Mouse (Mus musculus) liver, embryonic 11.5 days (tissue): ENCODE data around the gene Ube2g2. TPM values are rescaled to one million over a fixed set of nuclear protein-coding genes. Genes with fewer than 3 reads are reported as not detected.

ENCODE experiments used
- ATAC-seq: fragments of 200-750 bp; cut with Nextera tagmentation; replicated peaks from 2 replicates; pipeline ENCODE4 v1.8.0; 2017; ENCODE audit warnings: moderate number of reproducible peaks, mild to moderate bottlenecking, moderate TSS enrichment, moderate library complexity; ENCODE audit not compliant: low FRiP score
- DNase-seq: peaks from one replicate; pipeline ENCODE4 v3.0.0-alpha.2; 2017; ENCODE audit warnings: low spot score
- H3K27ac ChIP-seq: fragments of 300-500 bp; sonication (generic); 2 replicates; pipeline ENCODE4 v1.5.1; 2014; ENCODE audit warnings: mild to moderate bottlenecking, low read depth, low read length, control low read depth
- H3K27me3 ChIP-seq: fragments of 300-500 bp; sonication (generic); replicated peaks from 2 replicates; pipeline ENCODE4 v1.6.1; 2014; ENCODE audit warnings: low read length, mixed read lengths; ENCODE audit not compliant: control insufficient read depth, insufficient read depth
- H3K36me3 ChIP-seq: fragments of 300-500 bp; sonication (generic); 2 replicates; pipeline ENCODE4 v1.6.1; 2014; ENCODE audit warnings: mild to moderate bottlenecking, low read length, moderate library complexity, mixed read lengths; ENCODE audit not compliant: control insufficient read depth, insufficient read depth
- H3K4me1 ChIP-seq: fragments of 300-500 bp; sonication (generic); replicated peaks from 2 replicates; pipeline ENCODE4 v1.6.1; 2014; ENCODE audit warnings: low read length, mixed read lengths; ENCODE audit not compliant: control insufficient read depth, insufficient read depth
- H3K4me2 ChIP-seq: fragments of 300-500 bp; sonication (generic); 2 replicates; pipeline ENCODE4 v1.6.1; 2014; ENCODE audit warnings: mild to moderate bottlenecking, control low read depth, moderate library complexity
- H3K4me3 ChIP-seq: fragments of 300-500 bp; sonication (generic); 2 replicates; pipeline ENCODE4 v1.5.1; 2014; ENCODE audit warnings: low read depth, low read length, control low read depth
- H3K9ac ChIP-seq: fragments of 300-500 bp; sonication (generic); 2 replicates; pipeline ENCODE4 v1.6.1; 2014; ENCODE audit warnings: low read depth, low read length, control low read depth
- H3K9me3 ChIP-seq: fragments of 300-500 bp; sonication (generic); 2 replicates; pipeline ENCODE4 v1.6.1; 2016; ENCODE audit warnings: low read length, inconsistent platforms, mixed read lengths; ENCODE audit not compliant: control insufficient read depth
- WGBS: fragments of 180-500 bp; shearing (Covaris S2); extraction: QIAGEN DNeasy Blood & Tissue Kit; methylation state at CpG from one replicate; pipeline ENCODE4 v1.1.7; 2014; 5-methylcytosine and 5-hydroxymethylcytosine counted together
- polyA plus RNA-seq: library from polyadenylated mRNA; unstranded; fragments of >200 nt; fragmentation: Nextera tagmentation; extraction: Ambion mirVana; gene quantifications from 2 replicates; pipeline ENCODE4 v1.2.1, GENCODE M21; 2014

Gene Ube2g2
- polyA plus RNA-seq, 1 experiment from 2014 or later = 67.9 TPM

DNA sequence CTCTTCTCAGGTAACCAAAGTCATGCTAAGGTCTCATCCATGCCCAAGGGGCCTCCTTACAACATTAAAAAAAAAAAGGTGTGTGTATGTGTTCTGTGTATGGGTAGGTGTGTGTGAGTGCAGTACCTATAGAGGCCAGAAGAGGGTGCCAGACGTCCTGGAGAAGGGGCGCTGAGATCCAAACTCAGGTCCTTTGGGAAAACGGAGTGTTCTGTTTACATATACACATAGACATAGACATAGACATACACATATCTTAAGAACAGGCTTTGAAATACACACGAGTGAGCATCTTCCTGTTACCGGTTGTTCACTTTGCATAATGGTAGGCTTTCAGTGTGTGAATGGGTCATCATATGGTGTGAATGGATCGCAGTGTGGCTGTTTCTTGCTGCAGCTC is 18.0 kb upstream of the Ube2g2 start:
- H3K27me3 ChIP-seq = no peaks in the 10 kb centered on the region
- H3K36me3 ChIP-seq = peaks cover 6% of the 10 kb centered on the region; the same call in 1 of the 2 replicates
- WGBS = 89% methylated on average over 6 of the region's 6 CpGs
- DNase-seq (no peak), ATAC-seq (no peak)
- no peak overlapping the region for H3K4me3 ChIP-seq
- no peaks in the 10 kb centered on the region for H3K9me3 ChIP-seq
- H3K27ac ChIP-seq = no peak overlapping the region
- H3K4me2 ChIP-seq = no peak overlapping the region
- H3K4me1 ChIP-seq = peaks cover 10% of the 10 kb centered on the region
- no peak overlapping the region for H3K9ac ChIP-seq

DNA sequence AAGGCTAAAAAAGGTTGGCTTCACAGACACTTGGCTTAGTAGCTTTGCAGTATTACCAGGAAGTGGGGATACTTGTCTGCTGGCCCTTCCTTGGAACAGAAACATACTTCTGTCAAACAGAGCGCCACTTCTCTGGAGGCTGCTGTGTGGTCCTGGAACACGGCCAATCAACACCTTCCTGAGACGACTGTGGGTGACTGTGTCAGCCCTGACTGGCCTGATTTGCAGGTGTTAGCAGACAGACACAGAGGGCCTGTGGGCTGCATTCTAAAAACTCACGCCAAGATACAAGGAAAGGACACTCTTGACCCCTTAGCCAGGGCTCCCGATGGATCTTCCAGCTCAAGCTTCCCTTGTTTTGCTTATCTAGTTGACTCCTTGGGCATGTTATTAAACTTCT is 17.1 kb upstream of the Ube2g2 start:
- H3K36me3 ChIP-seq = peaks cover 10% of the 10 kb centered on the region; the same call in 1 of the 2 replicates
- ATAC-seq (no peak), DNase-seq (no peak)
- H3K4me2 ChIP-seq = no peak overlapping the region
- 85% methylated on average over 5 of the region's 5 CpGs for WGBS
- no peak overlapping the region for H3K9ac ChIP-seq
- H3K27ac ChIP-seq = 0 out of 2 replicates have a peak overlapping the region, but pooled peaks have one; percentile 10
- no peaks in the 10 kb centered on the region for H3K9me3 ChIP-seq
- no peak overlapping the region for H3K4me3 ChIP-seq
- peaks cover 10% of the 10 kb centered on the region for H3K4me1 ChIP-seq
- no peaks in the 10 kb centered on the region for H3K27me3 ChIP-seq

DNA sequence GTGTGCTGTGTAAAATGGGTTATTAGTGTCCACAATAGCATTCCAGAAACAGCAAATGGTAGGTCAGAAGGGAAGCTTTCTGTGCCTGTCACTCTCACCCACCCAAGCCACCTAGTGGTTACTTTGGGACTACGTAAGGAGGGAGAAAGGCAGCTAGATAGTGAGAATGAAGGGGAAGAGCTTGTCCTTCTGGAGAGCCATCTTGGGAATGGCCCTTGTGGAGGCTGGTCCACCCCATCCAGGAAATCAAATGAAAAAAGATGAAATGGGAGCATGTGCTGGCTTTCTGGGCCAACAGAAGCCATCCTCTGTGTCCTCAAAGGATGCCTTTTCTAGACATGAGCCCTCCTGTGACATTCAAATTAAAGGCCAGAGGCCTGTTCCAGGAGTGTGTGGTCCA is 16.7 kb upstream of the Ube2g2 start:
- peaks cover 10% of the 10 kb centered on the region for H3K4me1 ChIP-seq
- ATAC-seq (peak; percentile 30; the same call in 1 of the 2 replicates), DNase-seq (no peak)
- H3K4me3 ChIP-seq = peak overlapping the region; percentile 85
- H3K9ac ChIP-seq = peak overlapping the region; percentile 94
- no peaks in the 10 kb centered on the region for H3K9me3 ChIP-seq
- WGBS = 48% methylated on average over 1 of the region's 1 CpGs
- H3K27ac ChIP-seq = peak overlapping the region; percentile 98
- H3K27me3 ChIP-seq = no peaks in the 10 kb centered on the region
- peaks cover 12% of the 10 kb centered on the region; the same call in 1 of the 2 replicates for H3K36me3 ChIP-seq
- peak overlapping the region; percentile 97 for H3K4me2 ChIP-seq

DNA sequence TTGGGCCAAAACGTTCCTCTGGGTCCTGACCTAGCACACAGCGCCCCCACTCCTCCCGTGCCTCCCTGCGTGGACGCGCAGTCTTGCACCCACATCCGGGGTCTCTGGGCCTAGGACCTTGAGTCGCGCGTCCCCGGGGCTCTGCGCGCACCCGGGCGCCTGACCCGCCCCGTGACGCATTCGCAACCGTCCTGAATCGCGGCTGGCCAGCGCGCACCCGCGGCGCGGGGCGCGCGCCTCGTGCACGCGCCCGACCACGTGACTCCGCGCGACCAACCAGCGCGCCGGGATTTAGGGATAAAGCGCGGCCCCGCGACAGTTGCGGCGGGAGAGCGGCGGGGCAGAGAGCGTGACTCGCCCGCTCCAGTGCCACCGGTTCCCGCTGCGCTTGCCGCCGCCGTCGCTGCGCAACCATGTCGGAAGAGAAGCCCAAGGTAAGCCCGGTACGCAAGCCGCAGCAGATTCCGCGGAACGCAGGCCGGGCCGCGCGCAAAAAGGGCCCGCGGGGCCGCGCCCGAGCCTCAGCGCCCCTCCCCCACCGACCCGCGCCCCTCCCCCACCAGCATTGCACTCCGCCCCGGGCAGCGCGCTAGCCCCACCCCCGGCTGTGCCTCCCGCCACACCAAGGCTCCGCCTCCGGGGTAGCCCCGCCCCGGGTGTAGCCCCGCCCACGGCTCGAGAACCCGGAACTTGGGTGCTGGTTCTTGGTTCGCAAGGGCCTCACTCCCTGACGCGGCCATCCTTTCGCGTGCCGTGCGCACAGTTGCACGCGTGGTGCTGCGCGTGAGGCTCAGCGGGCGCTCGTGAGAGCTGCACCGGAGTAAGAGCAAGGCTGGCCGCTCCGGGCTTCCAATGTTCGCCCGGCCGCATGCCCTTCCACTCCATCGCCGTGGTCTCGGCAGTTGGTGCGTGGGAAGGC is 15.9 kb upstream of the Ube2g2 start, which contains the start of the genes Sumo3 and Gm49325:
Sumo3 (plus strand) TSS at position 190 of the 919 bp plus-strand sequence.
Gm49325 (plus strand) TSS at position 290 of the 919 bp plus-strand sequence.
- DNase-seq (peak; percentile 99), ATAC-seq (peak; percentile 87)
- H3K9ac ChIP-seq = peak within 1 kb of the TSS; percentile 94
- H3K4me3 ChIP-seq = peak within 1 kb of the TSS; percentile 85
- peak within 1 kb of the TSS; percentile 98 for H3K27ac ChIP-seq
- peaks cover 20% of the 10 kb centered on the region for H3K36me3 ChIP-seq
- H3K9me3 ChIP-seq = no peaks in the 10 kb centered on the region
- H3K4me1 ChIP-seq = peaks cover 13% of the 10 kb centered on the region
- H3K4me2 ChIP-seq = peak within 1 kb of the TSS; percentile 97
- H3K27me3 ChIP-seq = no peaks in the 10 kb centered on the region
- whole genome bisulfite sequencing = under 1% methylated on average over 119 of the region's 119 CpGs

DNA sequence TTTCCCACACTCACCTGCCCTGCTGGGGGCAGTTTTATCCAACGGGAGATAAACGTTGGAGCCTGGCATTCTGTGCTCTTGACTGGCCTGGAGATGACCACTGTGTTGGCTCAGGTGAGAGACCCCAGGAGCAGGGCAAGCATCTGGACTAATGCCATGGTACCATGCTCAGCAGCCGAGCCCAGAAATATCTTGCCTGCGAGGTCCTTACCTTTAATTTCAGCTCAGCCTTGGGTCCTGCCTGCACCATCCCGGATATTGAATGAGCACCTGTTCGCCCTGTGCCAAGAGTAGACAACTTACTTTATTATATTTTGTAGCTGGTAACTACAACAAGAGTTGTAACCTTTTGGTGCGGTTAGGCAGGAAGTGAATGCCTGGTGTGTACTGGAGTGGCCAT is 15.2 kb upstream of the Ube2g2 start:
- H3K27me3 ChIP-seq = no peaks in the 10 kb centered on the region
- ATAC-seq (peak; percentile 21), DNase-seq (no peak)
- H3K9me3 ChIP-seq = no peaks in the 10 kb centered on the region
- 22% methylated on average over 7 of the region's 7 CpGs for WGBS
- H3K4me2 ChIP-seq = peak overlapping the region; percentile 97
- H3K4me3 ChIP-seq = peak overlapping the region; percentile 85
- peak overlapping the region; percentile 98 for H3K27ac ChIP-seq
- peak overlapping the region; percentile 94 for H3K9ac ChIP-seq
- peaks cover 13% of the 10 kb centered on the region for H3K4me1 ChIP-seq
- peaks cover 24% of the 10 kb centered on the region for H3K36me3 ChIP-seq

DNA sequence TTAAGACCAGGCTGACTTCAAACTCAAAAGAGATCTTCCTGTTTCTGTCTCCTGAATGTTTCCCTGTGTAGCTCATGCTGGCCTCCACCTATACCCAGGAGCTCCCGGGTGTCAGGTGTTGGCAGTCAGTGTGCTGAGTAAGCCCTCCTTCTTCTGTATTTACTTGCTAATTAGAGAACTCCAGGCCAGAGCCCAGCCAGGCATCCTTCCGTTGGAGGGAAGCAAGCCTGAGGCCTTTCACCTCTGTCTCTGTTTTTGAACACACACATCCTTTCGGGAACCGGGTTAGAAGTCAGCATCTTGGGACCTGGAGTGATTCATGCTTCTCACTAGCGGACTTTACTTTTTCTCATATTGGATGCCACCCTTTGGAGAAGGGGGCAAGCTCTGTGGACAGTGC is 14.6 kb upstream of the Ube2g2 start:
- Histone ChIP-seq H3K9ac (peak overlapping the region; percentile 94), H3K27me3 (no peaks in the 10 kb centered on the region), H3K4me2 (peak overlapping the region; percentile 97), H3K4me1 (peaks cover 13% of the 10 kb centered on the region), H3K4me3 (peak overlapping the region; percentile 85), H3K36me3 (peaks cover 24% of the 10 kb centered on the region), H3K27ac (peak overlapping the region; percentile 98; the same call in 1 of the 2 replicates), H3K9me3 (no peaks in the 10 kb centered on the region)
- DNase-seq (no peak), ATAC-seq (no peak)
- 62% methylated on average over 5 of the region's 5 CpGs for WGBS

DNA sequence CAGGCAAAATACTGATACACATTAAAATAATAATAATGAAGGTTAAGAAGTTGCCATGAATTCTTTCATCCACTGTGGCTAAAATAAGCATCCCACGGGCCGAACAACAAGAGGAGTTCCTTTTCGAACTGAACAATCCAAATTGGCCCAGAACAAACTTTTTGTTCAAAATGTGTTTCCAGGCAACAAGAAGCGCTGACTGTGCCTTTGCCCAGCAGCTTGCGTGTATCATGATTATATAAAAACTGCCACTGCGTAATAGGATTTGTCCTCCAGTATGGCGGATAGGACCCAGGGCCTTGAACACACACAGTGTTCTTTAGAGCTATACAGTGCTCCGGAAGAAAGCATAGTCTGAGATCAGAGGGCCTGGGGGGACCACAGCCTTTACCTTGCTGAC is 13.5 kb upstream of the Ube2g2 start:
- H3K27me3 ChIP-seq = no peaks in the 10 kb centered on the region
- ATAC-seq = no peak
- H3K4me3 ChIP-seq = no peak overlapping the region
- WGBS = 90% methylated on average over 8 of the region's 8 CpGs
- peaks cover 31% of the 10 kb centered on the region for H3K36me3 ChIP-seq
- DNase-seq = no peak
- peaks cover 13% of the 10 kb centered on the region for H3K4me1 ChIP-seq
- no peak overlapping the region for H3K4me2 ChIP-seq
- H3K9me3 ChIP-seq = no peaks in the 10 kb centered on the region
- no peak overlapping the region for H3K27ac ChIP-seq
- no peak overlapping the region for H3K9ac ChIP-seq

DNA sequence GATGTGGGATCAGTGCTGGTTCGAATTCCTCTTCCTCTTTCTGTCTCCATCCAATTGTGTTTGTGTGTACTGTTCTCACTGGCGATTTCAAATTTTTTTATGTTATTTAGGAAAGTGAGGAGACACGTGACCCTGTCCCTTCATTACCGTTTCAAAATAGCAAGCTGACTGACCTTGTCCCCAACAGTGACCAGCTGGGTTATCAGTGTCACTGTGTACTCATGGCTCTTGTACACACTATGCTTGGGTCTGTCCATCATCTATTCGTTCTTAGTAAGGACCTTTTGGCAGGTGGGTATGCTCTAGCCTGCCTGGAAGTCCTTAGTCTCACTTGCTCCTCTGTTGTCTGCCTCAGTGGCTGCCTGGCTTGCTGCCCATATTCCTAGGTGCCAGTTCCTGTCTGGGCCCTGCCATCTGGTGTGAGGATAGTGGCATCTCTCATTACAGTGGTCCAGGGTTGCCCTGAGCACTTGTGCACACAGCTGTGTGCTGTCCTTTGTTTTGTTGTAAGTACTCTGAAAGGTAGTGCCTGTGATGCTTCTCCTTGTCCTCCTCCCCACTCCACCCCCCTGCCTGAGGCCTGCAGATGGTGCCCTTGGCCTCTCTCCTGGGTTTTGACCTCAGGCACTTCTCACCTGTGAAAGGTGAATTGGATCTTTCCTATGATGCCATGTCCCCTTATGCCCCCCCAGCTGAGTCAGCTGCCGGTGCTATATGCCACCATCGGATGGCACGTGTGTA is 11.7 kb upstream of the Ube2g2 start:
- peaks cover 44% of the 10 kb centered on the region for H3K36me3 ChIP-seq
- H3K9ac ChIP-seq = no peak overlapping the region

More for the DNA sequence above, 11.7 kb upstream of the Ube2g2 start:
- Histone ChIP-seq H3K9me3 (no peaks in the 10 kb centered on the region), H3K4me2 (no peak overlapping the region), H3K27ac (peak overlapping the region; percentile 43; the same call in 1 of the 2 replicates), H3K4me1 (peaks cover 13% of the 10 kb centered on the region), H3K27me3 (no peaks in the 10 kb centered on the region), H3K4me3 (no peak overlapping the region)
- WGBS = 84% methylated on average over 8 of the region's 8 CpGs
- ATAC-seq (no peak), DNase-seq (no peak)
